Mouse (Mus musculus): ENCODE measurements around the gene Cdh13.

DNA sequence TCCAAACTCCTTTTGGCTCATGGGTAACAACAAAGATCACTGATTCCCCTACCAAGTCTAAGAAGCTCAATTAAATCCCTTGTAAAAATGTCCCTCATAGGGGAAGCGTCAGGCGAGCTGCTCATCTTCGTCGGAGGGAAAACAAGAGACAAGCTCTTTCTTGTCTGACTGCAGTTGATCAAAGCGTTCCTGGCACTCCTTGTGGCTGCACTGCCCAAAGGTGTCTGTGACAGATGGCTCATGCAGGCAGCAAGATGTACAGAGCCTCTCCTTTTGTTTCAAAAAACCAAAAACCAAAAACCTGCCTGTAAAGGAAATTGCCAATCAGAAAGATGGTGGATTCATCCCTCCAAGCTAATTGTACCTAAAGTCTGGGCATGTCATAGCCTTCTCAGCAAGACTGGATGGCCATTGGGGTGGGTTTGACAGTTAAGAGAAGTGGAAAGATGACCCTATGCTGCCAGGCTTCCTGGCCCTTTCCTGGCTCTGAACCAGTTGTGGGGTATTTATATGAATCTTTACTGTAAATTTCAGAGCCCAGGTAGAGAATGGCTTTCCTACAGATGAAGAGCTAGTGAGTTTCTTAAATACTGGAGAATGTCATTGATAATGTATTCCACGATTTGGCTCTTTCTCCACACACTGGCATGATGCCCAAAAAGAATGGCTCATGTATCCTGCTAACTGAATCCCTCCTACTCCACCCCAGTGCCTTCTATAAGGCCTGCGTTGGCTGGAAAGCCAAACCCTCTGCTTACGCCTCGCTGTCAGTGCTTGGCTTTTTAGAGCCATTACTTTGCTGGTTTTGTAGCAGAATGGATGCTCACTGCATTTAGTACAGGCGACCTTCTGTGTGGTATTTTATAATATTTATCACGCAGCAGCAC is 596.6 kb downstream of the Cdh13 start:
- TF ChIP-seq CTCF (IDR thresholded peaks at IDR 0.05; ENCODE audit: borderline replicate concordance, insufficient read depth, low read depth, low read length), result no peak
- TF ChIP-seq POLR2A (IDR thresholded peaks at IDR 0.05; ENCODE audit: borderline replicate concordance, insufficient read depth, low read length), result peak; percentile 28; the same call in 1 of the 2 replicates
